Mouse (Mus musculus) limb, embryonic 15.5 days (tissue): Measurements from ENCODE around the gene Chd2. TPM values are rescaled to one million over a fixed set of nuclear protein-coding genes. Genes with fewer than 3 reads are reported as not detected.

Experiments
- ATAC-seq: fragments of 200-750 bp; cut with Nextera tagmentation; 2 replicates; pipeline ENCODE4 v1.8.0; 2017; ENCODE audit warnings: low read depth, moderate TSS enrichment; ENCODE audit not compliant: insufficient number of reproducible peaks, low FRiP score, low TSS enrichment
- H3K27ac ChIP-seq: fragments of 300-500 bp; sonication (generic); 2 replicates; pipeline ENCODE4 v1.5.1; 2015; ENCODE audit warnings: moderate library complexity, mild to moderate bottlenecking, inconsistent platforms
- H3K27me3 ChIP-seq: fragments of 300-500 bp; sonication (generic); 2 replicates; pipeline ENCODE4 v1.6.1; 2015; ENCODE audit warnings: inconsistent platforms
- H3K36me3 ChIP-seq: fragments of 300-500 bp; sonication (generic); 2 replicates; pipeline ENCODE4 v1.6.1; 2015; ENCODE audit warnings: inconsistent platforms
- H3K4me1 ChIP-seq: fragments of 300-500 bp; sonication (generic); 2 replicates; pipeline ENCODE4 v1.6.1; 2015; ENCODE audit warnings: inconsistent platforms
- H3K4me2 ChIP-seq: fragments of 300-500 bp; sonication (generic); 2 replicates; pipeline ENCODE4 v1.6.1; 2015; ENCODE audit warnings: mild to moderate bottlenecking, inconsistent platforms
- H3K4me3 ChIP-seq: fragments of 300-500 bp; sonication (generic); 2 replicates; pipeline ENCODE4 v1.5.1; 2015; ENCODE audit warnings: mild to moderate bottlenecking, inconsistent platforms
- H3K9ac ChIP-seq: fragments of 300-500 bp; sonication (generic); 2 replicates; pipeline ENCODE4 v1.6.1; 2015; ENCODE audit warnings: inconsistent platforms
- H3K9me3 ChIP-seq: fragments of 300-500 bp; sonication (generic); 2 replicates; pipeline ENCODE4 v1.6.1; 2016; ENCODE audit warnings: inconsistent platforms
- WGBS: fragments of 180-500 bp; shearing (Covaris S2); methylation state at CpG from one replicate; pipeline ENCODE4 v1.1.7; 2015; 5-methylcytosine and 5-hydroxymethylcytosine counted together
- polyA plus RNA-seq: library from polyadenylated mRNA; unstranded; fragments of >200 nt; fragmentation: Nextera tagmentation; extraction: Ambion mirVana; gene quantifications from 2 replicates; pipeline ENCODE4 v1.2.1, GENCODE M21; 2015

The Chd2 gene
- polyA plus RNA-seq, 1 experiment from 2014 or later: 51.7 TPM

GRCm38 (mm10) chr7:73508688-73509087 is 32.9 kb downstream of the Chd2 start:
- H3K27ac ChIP-seq: no peak overlapping the region
- H3K4me1 ChIP-seq: no peaks in the 10 kb centered on the region
- no peak overlapping the region for H3K4me3 ChIP-seq
- 81% methylated on average over 2 of the region's 2 CpGs for WGBS
- peaks cover 79% of the 10 kb centered on the region for H3K36me3 ChIP-seq
- H3K27me3 ChIP-seq: no peaks in the 10 kb centered on the region
- no peak for ATAC-seq
- no peaks in the 10 kb centered on the region for H3K9me3 ChIP-seq
- no peak overlapping the region for H3K9ac ChIP-seq
- H3K4me2 ChIP-seq: no peak overlapping the region

- Histone ChIP-seq H3K4me1 (no peaks in the 10 kb centered on the region), H3K9me3 (no peaks in the 10 kb centered on the region), H3K9ac (no peak overlapping the region), H3K27me3 (no peaks in the 10 kb centered on the region), H3K27ac (no peak overlapping the region), H3K36me3 (peaks cover 80% of the 10 kb centered on the region), H3K4me3 (no peak overlapping the region), H3K4me2 (no peak overlapping the region)
- no peak for ATAC-seq
- WGBS: 93% methylated on average over 6 of the region's 6 CpGs
These were observed 34.1 kb downstream of the Chd2 start for GRCm38 (mm10) chr7:73507491-73507890.

GRCm38 (mm10) chr7:73506852-73507251 is 34.8 kb downstream of the Chd2 start:
- WGBS: 91% methylated on average over 1 of the region's 1 CpGs
- Histone ChIP-seq H3K9me3 (no peaks in the 10 kb centered on the region), H3K9ac (no peak overlapping the region), H3K4me2 (no peak overlapping the region), H3K36me3 (peaks cover 84% of the 10 kb centered on the region), H3K27me3 (no peaks in the 10 kb centered on the region), H3K4me3 (no peak overlapping the region), H3K4me1 (no peaks in the 10 kb centered on the region), H3K27ac (no peak overlapping the region)
- ATAC-seq: no peak

- peaks cover 77% of the 10 kb centered on the region for H3K36me3 ChIP-seq
- H3K27me3 ChIP-seq: no peaks in the 10 kb centered on the region
- WGBS: 82% methylated on average over 6 of the region's 6 CpGs
- no peak overlapping the region for H3K4me2 ChIP-seq
- no peak overlapping the region for H3K27ac ChIP-seq
- ATAC-seq: no peak
- no peaks in the 10 kb centered on the region for H3K4me1 ChIP-seq
- no peaks in the 10 kb centered on the region for H3K9me3 ChIP-seq
- H3K9ac ChIP-seq: no peak overlapping the region
- no peak overlapping the region for H3K4me3 ChIP-seq
These were observed 36.4 kb downstream of the Chd2 start for GRCm38 (mm10) chr7:73505266-73505665.

- H3K9ac ChIP-seq: no peak overlapping the region
- ATAC-seq: no peak
- H3K27ac ChIP-seq: no peak overlapping the region
- no peaks in the 10 kb centered on the region for H3K27me3 ChIP-seq
- no peaks in the 10 kb centered on the region for H3K9me3 ChIP-seq
- H3K36me3 ChIP-seq: peaks cover 80% of the 10 kb centered on the region
- WGBS: 85% methylated on average over 2 of the region's 2 CpGs
- no peak overlapping the region for H3K4me2 ChIP-seq
- H3K4me1 ChIP-seq: no peaks in the 10 kb centered on the region
- H3K4me3 ChIP-seq: no peak overlapping the region
These were observed 43.4 kb downstream of the Chd2 start for GRCm38 (mm10) chr7:73498200-73498599.

- WGBS: 81% methylated on average over 5 of the region's 5 CpGs
- no peak for ATAC-seq
These were observed 52.4 kb downstream of the Chd2 start for GRCm38 (mm10) chr7:73489261-73489660.

GRCm38 (mm10) chr7:73481094-73481493 is 60.5 kb downstream of the Chd2 start:
- Histone ChIP-seq H3K27ac (no peak overlapping the region), H3K9me3 (no peaks in the 10 kb centered on the region), H3K4me3 (no peak overlapping the region), H3K36me3 (peaks cover 84% of the 10 kb centered on the region), H3K4me1 (no peaks in the 10 kb centered on the region), H3K4me2 (no peak overlapping the region), H3K9ac (no peak overlapping the region), H3K27me3 (no peaks in the 10 kb centered on the region)
- no peak for ATAC-seq
- WGBS: 72% methylated on average over 6 of the region's 6 CpGs

More at GRCm38 (mm10) chr7:73489261-73489660, 52.4 kb downstream of the Chd2 start:
- Histone ChIP-seq H3K9me3 (no peaks in the 10 kb centered on the region), H3K27ac (no peak overlapping the region), H3K9ac (no peak overlapping the region), H3K4me1 (no peaks in the 10 kb centered on the region), H3K36me3 (peaks cover 81% of the 10 kb centered on the region), H3K4me2 (no peak overlapping the region), H3K27me3 (no peaks in the 10 kb centered on the region), H3K4me3 (no peak overlapping the region)

GRCm38 (mm10) chr7:73479506-73479905 is 62.1 kb downstream of the Chd2 start:
- Histone ChIP-seq H3K9ac (no peak overlapping the region), H3K4me1 (no peaks in the 10 kb centered on the region), H3K4me3 (no peak overlapping the region), H3K4me2 (no peak overlapping the region), H3K27ac (no peak overlapping the region), H3K27me3 (no peaks in the 10 kb centered on the region), H3K9me3 (no peaks in the 10 kb centered on the region), H3K36me3 (peaks cover 88% of the 10 kb centered on the region)
- WGBS: 64% methylated on average over 3 of the region's 3 CpGs
- ATAC-seq: no peak

GRCm38 (mm10) chr7:73478157-73479058 is 63.2 kb downstream of the Chd2 start:
- no peak for ATAC-seq
- no peak overlapping the region for H3K27ac ChIP-seq
- no peak overlapping the region for H3K9ac ChIP-seq
- no peaks in the 10 kb centered on the region for H3K27me3 ChIP-seq
- WGBS: 88% methylated on average over 11 of the region's 11 CpGs
- H3K4me2 ChIP-seq: no peak overlapping the region
- H3K36me3 ChIP-seq: peaks cover 92% of the 10 kb centered on the region
- H3K4me1 ChIP-seq: no peaks in the 10 kb centered on the region
- H3K9me3 ChIP-seq: no peaks in the 10 kb centered on the region
- H3K4me3 ChIP-seq: no peak overlapping the region

- no peak overlapping the region for H3K4me3 ChIP-seq
These were observed 73.9 kb downstream of the Chd2 start for GRCm38 (mm10) chr7:73467741-73468140.

GRCm38 (mm10) chr7:73463546-73463945 is 78.1 kb downstream of the Chd2 start:
- no peak overlapping the region for H3K4me3 ChIP-seq
- H3K27me3 ChIP-seq: no peaks in the 10 kb centered on the region
- 87% methylated on average over 2 of the region's 2 CpGs for WGBS
- H3K4me1 ChIP-seq: no peaks in the 10 kb centered on the region
- H3K9me3 ChIP-seq: no peaks in the 10 kb centered on the region
- H3K9ac ChIP-seq: no peak overlapping the region
- no peak overlapping the region for H3K27ac ChIP-seq
- no peak overlapping the region for H3K4me2 ChIP-seq
- ATAC-seq: no peak
- H3K36me3 ChIP-seq: peaks cover 86% of the 10 kb centered on the region

More at GRCm38 (mm10) chr7:73467741-73468140, 73.9 kb downstream of the Chd2 start:
- 96% methylated on average over 3 of the region's 3 CpGs for WGBS
- H3K9me3 ChIP-seq: no peaks in the 10 kb centered on the region
- peaks cover 79% of the 10 kb centered on the region for H3K36me3 ChIP-seq
- no peaks in the 10 kb centered on the region for H3K4me1 ChIP-seq
- H3K4me2 ChIP-seq: no peak overlapping the region
- no peak overlapping the region for H3K27ac ChIP-seq
- no peak for ATAC-seq
- no peaks in the 10 kb centered on the region for H3K27me3 ChIP-seq
- H3K9ac ChIP-seq: no peak overlapping the region

- no peak for ATAC-seq
- Histone ChIP-seq H3K36me3 (peaks cover 89% of the 10 kb centered on the region), H3K4me1 (no peaks in the 10 kb centered on the region), H3K9me3 (no peaks in the 10 kb centered on the region), H3K27ac (no peak overlapping the region), H3K27me3 (no peaks in the 10 kb centered on the region), H3K4me3 (no peak overlapping the region), H3K4me2 (no peak overlapping the region), H3K9ac (no peak overlapping the region)
- WGBS: 89% methylated on average over 12 of the region's 12 CpGs
These were observed 87.5 kb downstream of the Chd2 start for GRCm38 (mm10) chr7:73454113-73454512.
